Mouse (Mus musculus) gastrocnemius, postnatal 14 days (tissue): ENCODE results near the gene Rex1bd. TPM values are rescaled to one million over a fixed set of nuclear protein-coding genes. Genes with fewer than 3 reads are reported as not detected.
A peak's percentile ranks its signal among the peaks of the same experiment; 100 is the strongest.

Experiments used
- DNase-seq: peaks from one replicate; pipeline ENCODE4 v3.0.0; 2021; ENCODE audit warnings: mixed read lengths
- intact Hi-C: fragments of 180-260 bp; cut with DNase I; formaldehyde crosslinking; loops from one replicate; pipeline ENCODE4 v1.15.1; 2025; ENCODE audit warnings: low total_unique reads
- total RNA-seq, 2 experiments: library from RNA; stranded (reverse); gene quantifications; 2 replicates each; pipeline ENCODE4 v1.2.3; 2021

The Rex1bd gene
- total RNA-seq, 2 experiments from 2014 or later, result 118 to 122 TPM

DNA sequence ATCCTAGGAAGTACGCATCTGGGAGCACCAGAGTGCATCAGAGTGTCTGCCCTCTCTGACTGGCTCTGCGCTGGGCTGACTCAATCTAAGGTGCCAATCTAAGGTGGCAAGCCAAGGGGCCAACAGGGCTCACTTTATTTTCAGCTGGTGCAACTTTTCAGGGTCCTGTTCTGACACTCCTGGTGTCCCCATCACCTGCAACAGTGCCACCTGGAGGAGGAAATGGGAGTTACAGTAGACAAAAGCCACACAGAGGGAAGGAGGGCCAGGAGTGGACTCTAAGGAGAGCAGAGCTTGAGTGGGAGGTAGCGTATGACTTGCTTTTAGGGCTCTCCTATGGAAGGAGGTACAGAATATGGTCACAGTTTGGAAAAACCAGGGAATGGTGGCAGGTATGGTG lies 1.7 kb downstream of the Rex1bd start:
- intact Hi-C loops, result loop anchor here (5.0 kb wide), 1 partner anchor 173 kb away; no protein-coding TSS in a partner anchor
- DNase-seq, result peak; percentile 76

DNA sequence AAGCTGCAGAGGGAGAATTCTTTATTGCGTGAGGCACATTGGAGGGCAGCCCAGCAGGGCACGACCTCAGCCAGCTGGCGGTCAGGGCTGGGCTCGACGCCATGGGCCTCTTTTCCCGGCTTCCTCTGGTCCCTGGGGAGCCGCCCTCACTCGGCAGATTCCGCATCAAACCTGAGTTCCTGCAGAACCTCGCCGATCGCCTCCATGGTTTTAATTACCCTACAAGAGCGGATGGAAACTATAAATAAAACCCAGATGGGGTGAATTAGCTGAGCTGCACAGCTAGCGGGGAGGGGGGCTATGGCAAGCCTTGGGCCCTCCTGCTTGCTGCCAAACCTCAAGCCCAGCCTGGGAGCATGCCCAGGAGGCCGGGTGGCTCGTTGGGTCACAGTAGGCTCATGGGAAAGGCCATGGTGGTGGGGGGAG lies 2.2 kb downstream of the Rex1bd start:
- peak; percentile 82 for DNase-seq
- intact Hi-C loops, result loop anchor here (5.0 kb wide), 1 partner anchor 172 kb away; no protein-coding TSS in a partner anchor

DNA sequence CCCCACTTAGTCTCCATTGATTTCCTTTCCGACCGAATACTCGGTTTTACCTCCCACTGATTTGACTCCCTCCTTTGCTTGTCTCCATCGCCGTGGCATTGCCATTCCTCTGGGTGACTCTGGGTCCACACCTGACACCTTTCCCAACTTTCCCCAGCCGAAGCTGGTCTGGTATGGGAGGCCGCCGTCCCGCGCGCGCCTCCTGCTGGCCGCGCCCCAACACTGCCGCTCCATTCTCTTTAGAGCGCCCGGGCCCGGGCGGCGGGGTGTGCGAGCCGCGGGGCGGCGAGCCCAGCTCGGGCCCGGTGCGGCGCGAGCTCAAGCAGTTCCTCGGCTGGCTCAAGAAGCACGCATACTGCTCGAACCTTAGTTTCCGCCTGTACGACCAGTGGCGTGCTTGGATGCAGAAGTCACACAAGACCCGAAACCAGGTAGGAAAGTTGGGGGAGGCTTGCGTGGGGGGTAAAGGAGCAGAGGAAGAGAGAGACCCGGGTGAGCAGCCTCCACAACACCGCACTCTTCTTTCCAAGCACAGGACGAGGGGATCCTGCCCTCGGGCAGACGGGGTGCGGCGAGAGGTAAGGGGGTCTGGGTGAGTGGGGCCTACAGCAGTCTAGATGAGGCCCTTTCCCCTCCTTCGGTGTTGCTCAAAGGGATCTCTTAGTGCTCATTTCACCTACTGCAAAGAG lies 3.3 kb downstream of the Rex1bd start:
- DNase-seq, result peak; percentile 82
- intact Hi-C loops, result loop anchor here (5.0 kb wide), 1 partner anchor 171 kb away; no protein-coding TSS in a partner anchor

DNA sequence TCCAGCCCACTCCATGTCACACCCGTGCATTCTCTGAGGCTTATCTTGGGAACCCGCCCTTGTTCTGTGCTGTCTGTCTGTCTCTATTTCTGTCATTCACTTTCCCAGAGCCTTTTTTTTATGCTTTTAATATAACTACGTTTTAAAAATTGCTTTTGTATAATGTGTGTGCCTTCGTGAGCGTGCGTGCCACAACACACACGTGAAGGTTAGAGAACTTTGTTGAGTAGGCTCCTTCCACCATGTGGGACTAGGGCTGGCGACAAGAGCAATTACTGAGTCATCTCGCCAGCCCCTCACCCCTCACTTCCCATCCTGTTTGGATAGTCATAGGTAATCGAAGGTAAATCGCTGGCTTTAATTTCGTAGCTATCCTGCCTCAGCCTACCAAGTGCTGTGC lies 4.0 kb downstream of the Rex1bd start:
- no peak for DNase-seq
- intact Hi-C loops, result loop anchor here (5.0 kb wide), 1 partner anchor 170 kb away; no protein-coding TSS in a partner anchor

DNA sequence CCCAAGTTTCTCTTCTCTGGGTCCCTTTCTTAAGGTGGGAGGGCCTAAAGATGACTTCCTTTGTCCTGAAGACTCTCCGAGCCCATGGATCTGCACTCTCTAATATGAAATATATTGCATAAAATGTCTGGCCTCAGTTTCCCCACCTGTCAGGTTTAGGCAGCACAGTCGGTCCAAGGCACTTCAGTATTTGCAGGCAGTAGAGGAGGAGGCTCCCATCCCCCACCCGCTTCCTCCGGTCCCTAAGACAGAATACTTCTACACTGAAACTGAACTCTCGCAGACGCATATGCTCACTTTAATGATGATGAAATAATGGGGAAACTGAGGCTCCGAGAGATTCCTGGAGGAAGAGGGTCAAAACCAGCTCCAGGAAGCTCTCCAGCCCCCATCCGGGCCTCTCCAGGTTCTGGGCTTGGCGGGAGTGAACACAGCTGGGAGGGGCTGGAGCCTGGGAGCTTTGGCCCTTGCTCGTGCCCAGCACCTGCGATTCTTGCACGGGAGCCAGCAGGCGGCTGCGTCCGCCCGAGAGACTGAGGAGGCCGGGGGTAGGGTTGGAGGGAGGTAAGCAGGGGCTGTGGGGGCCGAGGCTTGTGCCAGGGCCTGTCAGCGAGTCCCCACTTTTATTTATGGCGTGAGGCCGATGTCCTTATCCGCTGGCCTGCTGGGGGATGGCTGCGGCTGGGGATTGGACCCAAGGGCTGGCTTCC lies 4.6 kb downstream of the Rex1bd start:
- intact Hi-C loops, result loop anchor here (2.0 to 5.0 kb wide), 2 partner anchors 117 to 170 kb away; no protein-coding TSS in a partner anchor
- peak; percentile 77 for DNase-seq

DNA sequence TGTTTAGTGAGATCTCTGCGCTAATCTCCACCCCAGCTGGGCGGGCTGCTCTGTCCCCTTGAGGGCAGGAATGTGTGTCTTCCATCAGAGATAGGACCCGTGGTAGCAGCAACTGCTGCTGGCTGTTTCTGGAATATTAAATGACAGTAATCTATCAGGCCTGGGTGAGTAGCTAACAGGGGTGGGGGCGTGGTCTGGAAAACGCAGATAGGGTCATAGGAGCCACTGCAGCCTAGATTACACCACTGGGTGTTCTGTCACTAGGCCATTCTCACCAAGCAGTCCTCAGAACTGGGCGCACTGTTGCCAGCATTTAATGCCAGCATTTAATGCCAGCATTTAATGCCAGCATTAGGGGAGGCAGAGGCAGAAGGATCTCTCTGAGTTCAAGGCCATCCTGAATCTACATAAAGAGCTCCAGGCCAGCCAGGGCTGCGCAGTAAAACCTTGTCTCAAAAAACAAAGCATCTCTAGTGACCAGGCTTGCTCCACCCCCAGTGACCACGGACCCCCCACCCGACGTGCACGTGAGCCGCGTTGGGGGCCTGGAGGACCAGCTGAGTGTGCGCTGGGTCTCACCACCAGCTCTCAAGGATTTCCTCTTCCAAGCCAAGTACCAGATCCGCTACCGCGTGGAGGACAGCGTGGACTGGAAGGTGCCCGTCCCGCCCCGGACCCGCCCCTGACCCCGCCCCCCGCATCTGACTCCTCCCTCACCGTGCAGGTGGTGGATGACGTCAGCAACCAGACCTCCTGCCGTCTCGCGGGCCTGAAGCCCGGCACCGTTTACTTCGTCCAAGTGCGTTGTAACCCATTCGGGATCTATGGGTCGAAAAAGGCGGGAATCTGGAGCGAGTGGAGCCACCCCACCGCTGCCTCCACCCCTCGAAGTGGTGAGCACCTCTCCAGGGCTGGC lies 5.9 kb downstream of the Rex1bd start:
- no peak for DNase-seq
- intact Hi-C loops, result loop anchor here (2.0 to 5.0 kb wide), 2 partner anchors 116 to 168 kb away; no protein-coding TSS in a partner anchor

DNA sequence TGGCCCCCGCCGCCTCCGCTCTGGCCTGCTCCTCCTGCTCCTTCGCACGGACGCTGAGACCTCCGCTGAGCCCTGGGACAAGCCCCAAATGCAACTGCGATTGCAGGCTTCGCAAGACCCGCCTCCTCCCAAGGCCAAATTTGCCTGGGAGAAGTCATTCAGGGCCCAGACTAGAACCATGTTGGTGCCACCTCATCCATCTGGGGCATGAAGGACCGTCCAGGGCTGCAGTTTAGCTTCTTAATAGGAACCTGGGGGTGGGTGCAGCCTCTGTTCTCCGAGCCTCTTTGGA lies 10.8 kb downstream of the Rex1bd start:
- intact Hi-C loops, result loop anchor here (10.0 kb wide), 1 partner anchor 51 kb away; no protein-coding TSS in a partner anchor
- DNase-seq, result no peak

DNA sequence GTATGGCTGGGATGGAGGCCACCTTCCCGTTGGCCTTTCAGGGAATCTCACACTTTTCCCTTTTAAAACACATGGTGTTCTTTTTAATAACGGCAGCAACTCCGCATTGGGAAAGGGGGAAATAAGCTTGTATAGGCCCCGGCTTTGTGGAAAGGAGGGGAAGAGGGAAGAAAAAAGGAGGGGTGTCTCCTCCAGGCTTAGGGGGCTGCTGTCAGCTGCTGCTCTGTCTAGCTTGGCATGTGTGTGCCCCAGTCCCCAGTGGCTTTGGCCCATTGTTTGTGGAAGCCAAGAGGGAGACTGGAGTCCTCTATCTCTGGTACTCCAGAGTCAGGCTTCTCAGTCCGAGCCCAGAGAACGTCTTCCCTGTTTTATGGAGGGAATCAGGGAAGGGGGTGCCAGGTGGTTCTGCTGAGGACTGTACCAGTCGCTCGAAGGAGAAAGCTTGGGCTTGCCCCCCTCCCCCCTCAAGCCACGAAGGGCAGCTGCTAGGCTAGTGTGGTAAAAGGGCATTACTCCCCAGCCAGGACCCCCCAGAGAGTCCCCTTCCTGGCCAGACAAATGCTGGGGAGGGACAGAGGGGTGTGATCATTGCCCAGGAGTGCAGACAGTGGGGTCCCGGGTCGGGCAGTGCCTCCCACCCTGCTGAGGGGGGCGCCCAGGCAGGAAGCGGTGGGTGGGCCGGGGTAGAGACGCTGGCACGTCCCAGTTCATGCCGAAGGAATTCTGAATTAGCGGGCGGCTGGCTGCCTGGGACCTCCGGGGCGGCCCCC lies 11.4 kb downstream of the Rex1bd start:
- no peak for DNase-seq
- intact Hi-C loops, result loop anchor here (10.0 kb wide), 1 partner anchor 50 kb away; no protein-coding TSS in a partner anchor

DNA sequence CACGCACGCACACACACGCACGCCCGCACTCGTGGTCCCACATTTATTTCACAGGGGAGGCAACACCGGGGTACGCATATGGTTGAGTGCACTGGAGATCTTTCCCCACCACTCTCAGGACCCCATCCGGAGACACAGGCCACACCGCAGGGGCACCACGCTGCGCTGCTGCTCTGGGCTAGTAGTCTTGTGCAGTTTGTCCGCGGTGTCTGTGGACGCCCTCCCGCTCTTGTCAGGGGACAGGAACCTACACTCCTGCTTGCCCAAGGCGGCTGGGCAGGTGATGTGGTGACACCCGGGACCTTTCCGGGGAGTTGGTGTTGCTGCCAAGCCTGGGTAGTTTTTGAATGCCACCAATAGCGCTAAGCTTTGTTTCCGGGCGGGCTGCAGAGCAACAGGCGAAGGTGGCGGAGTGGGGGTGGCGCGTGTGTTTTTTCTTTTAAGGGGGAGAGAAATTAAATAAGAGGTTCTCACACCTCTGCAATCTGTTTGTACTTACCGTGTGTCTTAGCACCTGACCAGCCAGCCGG lies 12.1 kb downstream of the Rex1bd start:
- intact Hi-C loops, result loop anchor here (10.0 kb wide), 1 partner anchor 50 kb away; no protein-coding TSS in a partner anchor
- DNase-seq, result no peak

DNA sequence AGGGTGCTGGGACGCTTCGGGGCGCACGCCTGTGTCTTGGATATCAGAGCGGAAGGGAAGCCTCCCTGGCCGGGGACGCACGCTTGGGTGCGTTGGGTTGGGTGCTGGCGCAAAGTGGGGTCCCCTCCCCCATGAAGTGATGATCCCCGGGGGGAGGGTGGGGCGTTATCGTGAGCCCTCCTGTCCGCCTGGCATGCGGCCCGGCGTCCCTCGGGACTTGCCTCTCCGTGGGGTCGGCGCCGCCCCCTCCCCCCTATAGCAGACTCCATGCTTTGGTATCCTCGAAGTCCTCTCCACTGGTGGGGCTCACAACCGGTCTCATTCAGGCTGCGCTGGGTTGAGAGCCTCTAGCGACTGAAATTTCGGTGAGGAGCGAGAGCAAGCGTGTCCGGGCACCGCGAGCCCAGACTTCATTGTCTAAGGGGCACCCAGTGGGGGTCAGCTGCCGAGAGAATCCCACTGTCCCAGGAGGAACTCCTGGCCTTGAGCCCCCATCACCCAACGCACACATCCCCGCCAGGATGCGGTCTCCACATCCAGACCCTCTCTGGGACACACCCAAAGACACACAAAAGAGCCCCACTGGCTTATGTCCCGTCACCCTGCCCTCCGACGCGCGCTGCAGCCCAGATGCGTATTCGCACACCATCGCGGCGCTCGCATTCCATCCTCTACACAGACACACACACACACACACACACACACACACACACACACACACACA lies 12.7 kb downstream of the Rex1bd start:
- intact Hi-C loops, result loop anchor here (10.0 kb wide), 1 partner anchor 49 kb away; no protein-coding TSS in a partner anchor
- DNase-seq, result no peak

DNA sequence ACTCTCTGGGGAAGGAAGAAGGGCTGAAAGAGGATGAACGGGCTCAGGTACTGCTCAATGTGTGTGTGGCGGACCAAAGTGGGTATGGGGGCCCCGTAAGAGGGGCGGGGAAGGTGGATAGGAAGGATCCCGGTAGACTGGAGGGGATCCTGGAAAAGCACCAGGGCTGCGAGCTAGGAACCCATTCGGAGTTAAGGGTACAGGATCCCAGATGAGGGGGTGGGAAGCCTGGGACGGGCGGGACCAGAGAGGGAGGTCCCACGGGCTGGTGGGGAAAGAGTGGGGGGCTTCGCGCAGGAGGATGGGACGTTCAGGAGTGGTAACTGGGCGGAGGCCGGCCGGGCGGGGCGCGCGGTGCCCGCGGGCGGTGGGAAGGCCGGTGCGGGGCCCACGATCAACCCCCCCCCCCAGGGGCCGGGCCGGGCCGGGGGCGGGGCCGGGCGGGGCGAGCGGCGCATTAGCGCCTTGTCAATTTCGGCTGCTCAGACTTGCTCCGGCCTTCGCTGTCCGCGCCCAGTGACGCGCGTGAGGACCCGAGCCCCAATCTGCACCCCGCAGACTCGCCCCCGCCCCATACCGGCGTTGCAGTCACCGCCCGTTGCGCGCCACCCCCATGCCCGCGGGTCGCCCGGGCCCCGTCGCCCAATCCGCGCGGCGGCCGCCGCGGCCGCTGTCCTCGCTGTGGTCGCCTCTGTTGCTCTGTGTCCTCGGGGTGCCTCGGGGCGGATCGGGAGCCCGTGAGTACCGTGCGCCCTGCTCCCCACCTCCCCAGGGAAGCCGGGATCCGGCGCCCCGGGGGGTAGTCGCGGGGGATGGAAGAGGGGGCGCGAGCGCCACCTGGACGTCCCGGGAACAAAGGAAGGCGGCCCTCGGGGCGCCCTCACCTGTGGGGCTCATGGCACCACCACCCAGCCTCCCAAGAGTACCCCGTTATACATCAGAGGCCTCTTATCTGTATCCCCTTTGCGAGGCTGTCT lies 13.6 kb downstream of the Rex1bd start, which contains the start of gene Crlf1:
Crlf1 (plus strand) TSS at position 495 of the 977 bp plus-strand sequence.
- no peak for DNase-seq
- intact Hi-C loops, result loop anchor here (10.0 kb wide), 1 partner anchor 48 kb away; no protein-coding TSS in a partner anchor

DNA sequence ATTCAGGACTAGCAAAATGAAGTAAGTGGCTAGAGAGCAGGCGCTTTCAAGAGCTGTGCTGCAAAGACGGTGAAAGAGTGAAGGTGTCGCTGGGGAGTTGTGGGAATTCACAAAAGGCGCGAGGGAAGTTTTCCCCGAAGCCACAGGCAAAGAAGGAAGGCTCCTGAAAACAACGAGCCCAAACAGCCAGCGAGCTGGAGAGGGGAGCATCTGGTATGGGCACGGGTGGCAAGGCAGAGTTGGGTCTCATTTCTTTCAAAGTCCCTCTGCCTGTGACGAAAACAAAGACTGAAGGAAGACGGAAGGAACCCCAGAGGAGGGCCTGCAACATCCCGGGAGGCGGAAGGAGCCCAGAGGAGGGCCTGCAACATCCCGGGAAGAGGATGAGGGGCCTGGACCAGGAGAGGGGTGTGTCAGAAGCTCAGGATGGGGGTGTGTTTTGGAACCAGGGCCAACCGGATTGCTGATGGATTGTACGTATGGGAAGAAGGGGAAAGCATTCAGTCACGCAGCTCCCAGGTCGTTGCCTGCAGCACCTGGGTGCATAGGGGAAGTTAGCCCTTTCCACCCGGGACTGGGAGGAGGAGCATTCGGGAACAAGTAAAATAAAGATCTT lies 15.6 kb downstream of the Rex1bd start:
- intact Hi-C loops, result loop anchor here (10.0 kb wide), 1 partner anchor 46 kb away; no protein-coding TSS in a partner anchor
- DNase-seq, result no peak

DNA sequence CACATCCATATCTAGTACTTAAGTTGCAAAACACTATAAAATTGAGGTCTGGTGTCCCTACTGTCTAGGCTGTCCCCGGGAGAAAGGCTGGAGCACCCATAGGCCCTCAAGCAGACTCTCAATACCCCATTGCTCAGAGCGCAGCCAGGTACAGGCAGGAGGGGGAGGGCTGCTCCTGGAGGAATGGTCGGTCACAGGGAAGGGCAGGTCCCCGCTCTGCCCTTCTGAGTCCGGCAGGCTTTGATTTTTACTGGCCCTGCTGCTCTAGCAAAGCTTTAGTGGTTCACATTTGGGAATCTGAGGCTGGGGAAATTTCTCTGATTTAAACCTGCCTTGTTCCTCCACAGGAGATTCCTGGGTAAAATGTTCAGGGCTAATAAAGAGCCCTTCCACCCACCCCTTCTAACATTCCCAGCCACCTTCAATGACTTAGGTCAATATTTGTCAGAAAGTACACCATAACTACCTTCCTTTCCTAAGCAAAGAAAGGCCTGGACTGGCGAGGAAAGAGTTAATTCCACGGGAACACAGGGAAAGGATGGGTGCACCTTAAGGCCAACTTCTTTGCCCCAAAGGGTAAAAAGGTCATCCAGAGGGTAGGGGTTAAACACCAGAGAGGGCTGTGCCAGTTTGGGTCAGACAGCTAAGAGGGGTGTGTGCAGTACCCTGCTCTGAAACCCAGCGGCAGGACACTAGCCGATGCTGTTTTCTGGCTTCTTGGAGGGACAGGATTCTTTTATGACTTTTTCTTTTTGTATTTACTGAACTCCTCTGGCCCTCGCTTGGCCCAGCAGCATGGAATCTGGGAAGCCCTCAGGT lies 16.3 kb downstream of the Rex1bd start:
- intact Hi-C loops, result loop anchor here (10.0 kb wide), 1 partner anchor 45 kb away; no protein-coding TSS in a partner anchor

DNA sequence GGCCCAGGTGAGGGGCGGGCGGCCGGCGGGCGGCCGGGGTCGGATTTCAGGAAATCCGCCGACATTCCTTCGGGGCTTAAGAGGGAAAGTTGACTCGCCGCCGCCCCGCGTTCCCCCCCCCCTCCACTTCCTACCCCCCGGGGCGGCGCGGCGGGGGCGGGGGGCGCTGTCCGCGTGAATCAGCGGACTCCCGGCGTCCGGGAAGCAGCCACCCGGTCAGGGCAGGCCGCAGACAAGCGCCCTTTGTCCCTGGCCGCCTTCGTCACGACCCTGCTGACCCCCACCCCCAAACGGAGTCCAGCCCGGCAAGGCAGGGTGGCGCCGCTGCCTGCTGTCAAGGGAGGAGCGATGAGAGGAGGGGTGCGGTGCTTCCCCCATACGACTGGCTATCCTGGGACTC lies 17.0 kb downstream of the Rex1bd start:
- no peak for DNase-seq
- intact Hi-C loops, result no loop called here

More for the DNA sequence above, 16.3 kb downstream of the Rex1bd start:
- DNase-seq, result no peak

DNA sequence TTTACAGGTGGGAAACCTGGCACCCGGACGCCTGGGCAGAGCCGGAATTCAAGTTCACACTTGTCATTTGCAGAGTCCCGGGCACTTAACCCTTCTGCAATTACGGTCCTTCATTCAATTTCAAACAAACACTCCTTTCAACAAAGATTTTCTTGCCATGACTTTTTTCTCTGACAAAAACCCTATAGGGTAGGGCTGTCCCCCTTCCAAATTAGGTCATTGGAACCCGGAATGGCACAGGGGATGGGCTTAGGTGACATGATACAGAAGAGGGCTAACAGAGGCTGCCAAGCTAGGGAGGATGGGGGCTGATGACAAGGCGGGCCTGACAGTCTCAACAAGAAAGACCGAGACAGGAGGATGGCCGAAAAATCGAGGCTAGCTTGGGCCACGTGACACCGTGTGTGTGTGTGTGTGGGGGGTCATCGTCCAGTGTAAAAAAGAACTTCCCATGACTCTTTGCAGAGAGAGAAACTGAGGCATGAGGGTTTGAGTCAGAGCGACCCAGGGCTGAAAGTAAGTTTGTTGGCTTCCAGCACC lies 17.6 kb downstream of the Rex1bd start:
- DNase-seq, result no peak
- intact Hi-C loops, result no loop called here
